Mouse (Mus musculus) kidney, embryonic 15.5 days (tissue): ENCODE results near the gene Palm. TPM values are rescaled to one million over a fixed set of nuclear protein-coding genes. Genes with fewer than 3 reads are reported as not detected.
A peak's percentile ranks its signal among the peaks of the same experiment; 100 is the strongest.

ENCODE experiments used
- ATAC-seq: fragments of 200-750 bp; cut with Nextera tagmentation; replicated peaks from 2 replicates; pipeline ENCODE4 v1.8.0; 2017; ENCODE audit warnings: moderate TSS enrichment; ENCODE audit not compliant: low FRiP score
- H3K27ac ChIP-seq: fragments of 300-500 bp; sonication (generic); 2 replicates; pipeline ENCODE4 v1.5.1; 2015; ENCODE audit warnings: mild to moderate bottlenecking, inconsistent platforms
- H3K27me3 ChIP-seq: fragments of 300-500 bp; sonication (generic); 2 replicates; pipeline ENCODE4 v1.6.1; 2015; ENCODE audit warnings: inconsistent platforms
- H3K36me3 ChIP-seq: fragments of 300-500 bp; sonication (generic); 2 replicates; pipeline ENCODE4 v1.6.1; 2015; ENCODE audit warnings: inconsistent platforms
- H3K4me1 ChIP-seq: fragments of 300-500 bp; sonication (generic); 2 replicates; pipeline ENCODE4 v1.6.1; 2015; ENCODE audit warnings: inconsistent platforms
- H3K4me2 ChIP-seq: fragments of 300-500 bp; sonication (generic); 2 replicates; pipeline ENCODE4 v1.6.1; 2015; ENCODE audit warnings: moderate library complexity, mild to moderate bottlenecking, inconsistent platforms
- H3K4me3 ChIP-seq: fragments of 300-500 bp; sonication (generic); replicated peaks from 2 replicates; pipeline ENCODE4 v1.5.1; 2015; ENCODE audit warnings: mild to moderate bottlenecking, inconsistent platforms
- H3K9ac ChIP-seq: fragments of 300-500 bp; sonication (generic); 2 replicates; pipeline ENCODE4 v1.6.1; 2015; ENCODE audit warnings: mild to moderate bottlenecking, inconsistent platforms
- H3K9me3 ChIP-seq: fragments of 300-500 bp; sonication (generic); replicated peaks from 2 replicates; pipeline ENCODE4 v1.6.1; 2016; ENCODE audit warnings: inconsistent platforms
- WGBS: fragments of 180-500 bp; shearing (Covaris S2); methylation state at CpG from one replicate; pipeline ENCODE4 v1.1.7; 2015; ENCODE audit warnings: mixed read lengths; 5-methylcytosine and 5-hydroxymethylcytosine counted together
- microRNA-seq: library from miRNA; unstranded; fragments of <30 nt; microRNA quantifications from one replicate; pipeline ENCODE4, GENCODE M21; 2016
- polyA plus RNA-seq: library from polyadenylated mRNA; unstranded; fragments of >200 nt; fragmentation: Nextera tagmentation; extraction: Ambion mirVana; gene quantifications from 2 replicates; pipeline ENCODE4 v1.2.1, GENCODE M21; 2015

Gene Palm
- polyA plus RNA-seq, 1 experiment from 2014 or later: 158 TPM

- Histone ChIP-seq H3K4me2 (no peak overlapping the region), H3K36me3 (peaks cover 99% of the 10 kb centered on the region), H3K9me3 (no peaks in the 10 kb centered on the region), H3K27ac (peak overlapping the region; percentile 74), H3K4me3 (no peak overlapping the region), H3K9ac (no peak overlapping the region), H3K4me1 (peaks cover 71% of the 10 kb centered on the region), H3K27me3 (no peaks in the 10 kb centered on the region)
- no peak for ATAC-seq
- WGBS: 78% methylated on average over 23 of the region's 23 CpGs
Observed at GRCm38 (mm10) chr10:79862049-79862788, 68.8 kb downstream of the Palm start.

GRCm38 (mm10) chr10:79862925-79863324, 69.6 kb downstream of the Palm start:
- WGBS: 58% methylated on average over 10 of the region's 10 CpGs
- Histone ChIP-seq H3K4me3 (no peak overlapping the region), H3K27me3 (no peaks in the 10 kb centered on the region), H3K36me3 (peaks cover 96% of the 10 kb centered on the region), H3K9ac (no peak overlapping the region), H3K4me2 (no peak overlapping the region), H3K4me1 (peaks cover 66% of the 10 kb centered on the region), H3K9me3 (no peaks in the 10 kb centered on the region), H3K27ac (0 out of 2 replicates have a peak overlapping the region, but pooled peaks have one; percentile 74)
- no peak for ATAC-seq

GRCm38 (mm10) chr10:79864351-79865188, 71.2 kb downstream of the Palm start:
- Histone ChIP-seq H3K4me1 (peaks cover 50% of the 10 kb centered on the region), H3K27me3 (no peaks in the 10 kb centered on the region), H3K27ac (peak overlapping the region; percentile 59), H3K36me3 (peaks cover 85% of the 10 kb centered on the region), H3K9me3 (no peaks in the 10 kb centered on the region), H3K4me2 (no peak overlapping the region), H3K9ac (no peak overlapping the region), H3K4me3 (no peak overlapping the region)
- WGBS: 48% methylated on average over 10 of the region's 10 CpGs
- no peak for ATAC-seq

- Histone ChIP-seq H3K27ac (peak overlapping the region; percentile 59), H3K4me1 (peaks cover 43% of the 10 kb centered on the region), H3K4me2 (no peak overlapping the region), H3K27me3 (no peaks in the 10 kb centered on the region), H3K9ac (no peak overlapping the region; the same call in 1 of the 2 replicates), H3K4me3 (no peak overlapping the region), H3K9me3 (no peaks in the 10 kb centered on the region), H3K36me3 (peaks cover 85% of the 10 kb centered on the region)
- WGBS: 55% methylated on average over 12 of the region's 12 CpGs
- peak; percentile 31; the same call in 1 of the 2 replicates for ATAC-seq
Observed at GRCm38 (mm10) chr10:79865189-79865601, 71.8 kb downstream of the Palm start.

DNA sequence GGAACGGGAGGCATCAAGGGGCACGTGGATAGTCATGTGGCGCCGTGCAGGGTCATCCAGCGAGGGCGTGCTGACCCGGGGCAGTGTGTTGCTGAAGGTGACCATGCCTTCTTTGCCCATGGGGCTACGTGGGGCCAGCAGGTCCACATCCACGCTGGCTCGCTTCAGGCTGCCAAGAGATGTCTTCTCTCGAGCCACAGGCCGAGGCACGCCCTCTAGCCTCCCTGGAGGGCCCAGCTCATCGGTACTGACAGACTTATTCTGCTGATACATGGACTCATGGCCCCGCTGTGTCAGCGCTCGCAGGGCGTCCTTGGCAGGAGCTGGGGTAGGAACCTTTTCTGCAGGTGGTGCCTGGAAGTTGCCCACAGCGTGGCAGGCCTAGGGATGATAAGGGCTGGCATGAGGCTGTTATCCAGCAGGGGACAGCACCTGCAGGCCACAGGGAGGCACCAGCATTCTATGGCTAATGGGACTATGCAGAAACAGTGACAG, 72.5 kb downstream of the Palm start:
- Histone ChIP-seq H3K4me2 (no peak overlapping the region), H3K9me3 (no peaks in the 10 kb centered on the region), H3K36me3 (peaks cover 82% of the 10 kb centered on the region), H3K9ac (no peak overlapping the region), H3K4me1 (peaks cover 37% of the 10 kb centered on the region), H3K4me3 (no peak overlapping the region), H3K27ac (peak overlapping the region; percentile 59), H3K27me3 (no peaks in the 10 kb centered on the region)
- peak; percentile 10; the same call in 1 of the 2 replicates for ATAC-seq
- WGBS: 65% methylated on average over 19 of the region's 19 CpGs

DNA sequence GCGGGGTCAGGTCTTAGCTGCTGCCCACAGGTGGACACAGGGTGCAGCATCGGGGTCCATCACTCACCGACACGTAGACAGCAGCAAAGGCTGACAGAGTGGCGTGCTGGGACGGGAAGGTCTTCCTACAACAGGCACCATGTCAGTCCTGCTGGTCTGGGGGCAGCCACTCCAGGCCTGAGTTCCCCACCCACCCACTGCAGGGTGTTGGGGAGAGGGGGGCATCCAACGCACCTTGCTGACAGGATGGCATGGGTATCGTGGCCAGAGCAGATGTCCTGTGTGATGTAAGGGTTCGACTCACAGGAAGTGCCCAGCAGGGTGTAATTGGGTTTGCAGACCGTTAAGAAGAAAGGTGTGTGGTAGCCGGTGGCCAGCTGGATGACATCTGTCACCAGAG, 73.2 kb downstream of the Palm start:
- Histone ChIP-seq H3K27ac (no peak overlapping the region), H3K4me2 (no peak overlapping the region), H3K36me3 (peaks cover 81% of the 10 kb centered on the region), H3K4me1 (peaks cover 30% of the 10 kb centered on the region), H3K27me3 (no peaks in the 10 kb centered on the region), H3K4me3 (no peak overlapping the region), H3K9ac (no peak overlapping the region), H3K9me3 (no peaks in the 10 kb centered on the region)
- no peak for ATAC-seq
- WGBS: 77% methylated on average over 11 of the region's 11 CpGs

Small RNAs within 50 kb of the gene (microRNA-seq; reads per million reads assigned to microRNA genes)
- gene Mir6910: not detected

Other genes with a start within 250 kb of the Palm start
- 48.6 and 53.6 TPM in 2 replicates for gene Mier2, start 238.4 kb upstream of the Palm start, polyA plus RNA-seq
- gene Theg, start 206.2 kb upstream of the Palm start, polyA plus RNA-seq: not detected in 2 replicates
- gene C2cd4c, start 179.5 kb upstream of the Palm start, polyA plus RNA-seq: 0.05 TPM in 1 of 2 replicates, not detected in the other
- 10.4 and 12.2 TPM in 2 replicates for gene Shc2, start 155.7 kb upstream of the Palm start, polyA plus RNA-seq
- gene Odf3l2, start 147.8 kb upstream of the Palm start, polyA plus RNA-seq: not detected in 2 replicates
- gene Madcam1, start 129.0 kb upstream of the Palm start, polyA plus RNA-seq: 2.7 and 2.8 TPM in 2 replicates
- gene Tpgs1, start 124.2 kb upstream of the Palm start, polyA plus RNA-seq: 71.2 and 81.4 TPM in 2 replicates
- 88.4 and 100 TPM in 2 replicates for gene Cdc34, start 111.4 kb upstream of the Palm start, polyA plus RNA-seq
- 0.50 and 0.95 TPM in 2 replicates for gene Gzmm, start 104.6 kb upstream of the Palm start, polyA plus RNA-seq
- 913 and 925 TPM in 2 replicates for gene Bsg, start 89.1 kb upstream of the Palm start, polyA plus RNA-seq
- 0.05 and 0.19 TPM in 2 replicates for gene Hcn2, start 76.9 kb upstream of the Palm start, polyA plus RNA-seq
- 43.7 and 54.4 TPM in 2 replicates for gene Polrmt, start 47.0 kb upstream of the Palm start, polyA plus RNA-seq
- 0.12 and 0.14 TPM in 2 replicates for gene Fgf22, start 38.5 kb upstream of the Palm start, polyA plus RNA-seq
- 88.5 and 102 TPM in 2 replicates for gene Rnf126, start 26.6 kb upstream of the Palm start, polyA plus RNA-seq
- 15.3 and 15.6 TPM in 2 replicates for gene Fstl3, start 16.3 kb upstream of the Palm start, polyA plus RNA-seq
- gene Prss57, start 2.6 kb upstream of the Palm start, polyA plus RNA-seq: 0.29 TPM in 1 of 2 replicates, not detected in the other
- 14.9 and 15.2 TPM in 2 replicates for gene Misp, start 27.4 kb downstream of the Palm start, polyA plus RNA-seq
- 398 and 438 TPM in 2 replicates for gene Ptbp1, start 60.9 kb downstream of the Palm start, polyA plus RNA-seq
- gene Prtn3, start 80.9 kb downstream of the Palm start, polyA plus RNA-seq: 7.4 and 8.3 TPM in 2 replicates
- gene Plppr3, start 81.1 kb downstream of the Palm start, polyA plus RNA-seq: 62.1 and 74.5 TPM in 2 replicates
- 2.6 and 3.4 TPM in 2 replicates for gene Elane, start 92.7 kb downstream of the Palm start, polyA plus RNA-seq
- not detected in 2 replicates for gene Cfd, start 97.3 kb downstream of the Palm start, polyA plus RNA-seq
- gene Med16, start 115.4 kb downstream of the Palm start, polyA plus RNA-seq: 59.6 and 70.7 TPM in 2 replicates
- 0.96 and 14.1 TPM in 2 replicates for gene Gm26602, start 117.3 kb downstream of the Palm start, polyA plus RNA-seq
- gene Kiss1r, start 123.4 kb downstream of the Palm start, polyA plus RNA-seq: 0.71 and 1.2 TPM in 2 replicates
- gene R3hdm4, start 127.6 kb downstream of the Palm start, polyA plus RNA-seq: 142 and 155 TPM in 2 replicates
- 7.3 and 7.4 TPM in 2 replicates for gene Arid3a, start 133.5 kb downstream of the Palm start, polyA plus RNA-seq
- gene Wdr18, start 166.6 kb downstream of the Palm start, polyA plus RNA-seq: 115 TPM in 2 replicates
- gene Grin3b, start 177.1 kb downstream of the Palm start, polyA plus RNA-seq: 0.31 and 0.39 TPM in 2 replicates
- gene Tmem259, start 190.8 kb downstream of the Palm start, polyA plus RNA-seq: 15.7 and 17.5 TPM in 2 replicates
- gene Cnn2, start 195.0 kb downstream of the Palm start, polyA plus RNA-seq: 253 and 292 TPM in 2 replicates
- gene Abca7, start 202.9 kb downstream of the Palm start, polyA plus RNA-seq: 3.9 and 4.5 TPM in 2 replicates
- 8.7 and 10.0 TPM in 2 replicates for gene Arhgap45, start 223.1 kb downstream of the Palm start, polyA plus RNA-seq
- 235 and 243 TPM in 2 replicates for gene Polr2e, start 246.2 kb downstream of the Palm start, polyA plus RNA-seq